Mouse (Mus musculus) liver, postnatal 0 days (tissue): ENCODE data around the gene Glis2. TPM values are rescaled to one million over a fixed set of nuclear protein-coding genes. Genes with fewer than 3 reads are reported as not detected.

Experiments
- ATAC-seq: fragments of 200-750 bp; cut with Nextera tagmentation; 2 replicates; pipeline ENCODE4 v1.8.0; 2017; ENCODE audit warnings: mild to moderate bottlenecking, moderate library complexity
- DNase-seq: peaks from one replicate; pipeline ENCODE4 v3.0.0-alpha.2; 2016
- H3K27ac ChIP-seq: fragments of 300-500 bp; sonication (generic); 2 replicates; pipeline ENCODE4 v1.5.1; 2014; ENCODE audit warnings: antibody characterized with exemption, moderate library complexity, mild to moderate bottlenecking, low read depth
- H3K27me3 ChIP-seq: fragments of 300-500 bp; sonication (generic); 2 replicates; pipeline ENCODE4 v1.6.1; 2014; ENCODE audit warnings: low read length, control low read depth, mixed read lengths; ENCODE audit not compliant: insufficient read depth
- H3K36me3 ChIP-seq: fragments of 300-500 bp; sonication (generic); replicated peaks from 2 replicates; pipeline ENCODE4 v1.6.1; 2014; ENCODE audit warnings: mild to moderate bottlenecking, control low read depth, low read length, moderate library complexity, mixed read lengths; ENCODE audit not compliant: insufficient read depth
- H3K4me1 ChIP-seq: fragments of 300-500 bp; sonication (generic); 2 replicates; pipeline ENCODE4 v1.6.1; 2014; ENCODE audit warnings: antibody characterized with exemption, mild to moderate bottlenecking, control low read depth; ENCODE audit not compliant: insufficient read depth
- H3K4me2 ChIP-seq: fragments of 300-500 bp; sonication (generic); 2 replicates; pipeline ENCODE4 v1.6.1; 2014; ENCODE audit warnings: low read depth, mild to moderate bottlenecking, low read length, moderate library complexity, mixed read lengths
- H3K4me3 ChIP-seq: fragments of 300-500 bp; sonication (generic); 2 replicates; pipeline ENCODE4 v1.5.1; 2014; ENCODE audit warnings: low read depth, low read length
- H3K9ac ChIP-seq: fragments of 300-500 bp; sonication (generic); replicated peaks from 2 replicates; pipeline ENCODE4 v1.6.1; 2014; ENCODE audit warnings: mild to moderate bottlenecking, moderate library complexity
- H3K9me3 ChIP-seq: fragments of 300-500 bp; sonication (generic); 2 replicates; pipeline ENCODE4 v1.6.1; 2016; ENCODE audit warnings: mild to moderate bottlenecking, control low read depth, low read length, mixed read lengths
- CTCF ChIP-seq: sonication (generic); IDR thresholded peaks from 2 replicates; pipeline ENCODE4 v1.5.1; 2016; ENCODE audit warnings: antibody characterized with exemption, low read depth
- EP300 ChIP-seq: IDR thresholded peaks from 2 replicates; pipeline ENCODE4 v1.6.1; 2016; ENCODE audit warnings: antibody characterized with exemption, low read depth, mild to moderate bottlenecking
- WGBS: fragments of 180-500 bp; shearing (Covaris S2); extraction: QIAGEN DNeasy Blood & Tissue Kit; methylation state at CpG from one replicate; pipeline ENCODE4 v1.1.7; 2014; ENCODE audit not compliant: insufficient replicate concordance; 5-methylcytosine and 5-hydroxymethylcytosine counted together
- polyA plus RNA-seq: library from polyadenylated mRNA; unstranded; fragments of >200 nt; fragmentation: Nextera tagmentation; extraction: Ambion mirVana; gene quantifications from 2 replicates; pipeline ENCODE4 v1.2.1, GENCODE M21; 2015

The Glis2 gene
- polyA plus RNA-seq, 1 experiment from 2014 or later, result 1.7 TPM

- ATAC-seq (no peak), DNase-seq (no peak)
- TF ChIP-seq EP300, result no peak
- no peak overlapping the region for H3K9ac ChIP-seq
- H3K4me1 ChIP-seq, result peaks cover 16% of the 10 kb centered on the region
- peaks cover 49% of the 10 kb centered on the region for H3K36me3 ChIP-seq
- no peaks in the 10 kb centered on the region for H3K9me3 ChIP-seq
- no peaks in the 10 kb centered on the region for H3K27me3 ChIP-seq
- H3K4me3 ChIP-seq, result no peak overlapping the region
- H3K4me2 ChIP-seq, result no peak overlapping the region
- WGBS, result 77% methylated on average over 6 of the region's 6 CpGs
- H3K27ac ChIP-seq, result no peak overlapping the region
These were observed 32.6 kb downstream of the Glis2 start for GRCm38 (mm10) chr16:4627105-4627504.

- ATAC-seq (no peak), DNase-seq (no peak)
- 94% methylated on average over 9 of the region's 9 CpGs for WGBS
- H3K27me3 ChIP-seq, result no peaks in the 10 kb centered on the region
- H3K27ac ChIP-seq, result no peak overlapping the region
- no peak overlapping the region for H3K4me3 ChIP-seq
- TF ChIP-seq CTCF (no peak), EP300 (no peak)
- no peak overlapping the region for H3K9ac ChIP-seq
- H3K4me1 ChIP-seq, result peaks cover 3% of the 10 kb centered on the region
- no peaks in the 10 kb centered on the region for H3K9me3 ChIP-seq
- peaks cover 63% of the 10 kb centered on the region for H3K36me3 ChIP-seq
- H3K4me2 ChIP-seq, result no peak overlapping the region
These were observed 34.4 kb downstream of the Glis2 start for GRCm38 (mm10) chr16:4628898-4629419.

GRCm38 (mm10) chr16:4629950-4630349 lies 35.4 kb downstream of the Glis2 start:
- H3K9me3 ChIP-seq, result no peaks in the 10 kb centered on the region
- no peaks in the 10 kb centered on the region; the same call in 1 of the 2 replicates for H3K4me1 ChIP-seq
- 29% methylated on average over 6 of the region's 6 CpGs for WGBS
- TF ChIP-seq EP300 (no peak), CTCF (peak; percentile 98)
- ATAC-seq (peak; percentile 71), DNase-seq (peak; percentile 88)
- no peak overlapping the region for H3K27ac ChIP-seq
- no peak overlapping the region for H3K4me2 ChIP-seq
- no peaks in the 10 kb centered on the region for H3K27me3 ChIP-seq
- H3K9ac ChIP-seq, result no peak overlapping the region
- H3K4me3 ChIP-seq, result no peak overlapping the region
- peaks cover 72% of the 10 kb centered on the region for H3K36me3 ChIP-seq

- TF ChIP-seq CTCF, result peak; percentile 52
- TF ChIP-seq EP300, result no peak
- peak; percentile 54 for DNase-seq
- 61% methylated on average over 7 of the region's 7 CpGs for WGBS
These were observed 37.5 kb downstream of the Glis2 start for GRCm38 (mm10) chr16:4632050-4632449.

GRCm38 (mm10) chr16:4633661-4634060 lies 39.1 kb downstream of the Glis2 start:
- no peak overlapping the region for H3K4me2 ChIP-seq
- H3K36me3 ChIP-seq, result peaks cover 53% of the 10 kb centered on the region
- no peaks in the 10 kb centered on the region for H3K4me1 ChIP-seq
- no peak overlapping the region for H3K27ac ChIP-seq
- 93% methylated on average over 3 of the region's 3 CpGs for WGBS
- no peaks in the 10 kb centered on the region for H3K27me3 ChIP-seq
- H3K9me3 ChIP-seq, result no peaks in the 10 kb centered on the region
- no peak overlapping the region for H3K9ac ChIP-seq
- no peak for TF ChIP-seq EP300
- TF ChIP-seq CTCF, result no peak
- DNase-seq (no peak), ATAC-seq (no peak)
- no peak overlapping the region for H3K4me3 ChIP-seq

More at GRCm38 (mm10) chr16:4632050-4632449, 37.5 kb downstream of the Glis2 start:
- Histone ChIP-seq H3K9ac (no peak overlapping the region), H3K27me3 (no peaks in the 10 kb centered on the region), H3K9me3 (no peaks in the 10 kb centered on the region), H3K36me3 (peaks cover 65% of the 10 kb centered on the region), H3K4me3 (no peak overlapping the region), H3K4me1 (no peaks in the 10 kb centered on the region), H3K4me2 (no peak overlapping the region), H3K27ac (no peak overlapping the region)
- peak; percentile 49; the same call in 1 of the 2 replicates for ATAC-seq

- peaks cover 3% of the 10 kb centered on the region; the same call in 1 of the 2 replicates for H3K4me1 ChIP-seq
- TF ChIP-seq CTCF (no peak), EP300 (no peak)
- H3K9me3 ChIP-seq, result no peaks in the 10 kb centered on the region
- H3K27me3 ChIP-seq, result no peaks in the 10 kb centered on the region
- no peak overlapping the region for H3K9ac ChIP-seq
- peaks cover 47% of the 10 kb centered on the region for H3K36me3 ChIP-seq
- 79% methylated on average over 9 of the region's 9 CpGs for WGBS
- no peak overlapping the region for H3K4me3 ChIP-seq
- no peak overlapping the region for H3K4me2 ChIP-seq
- no peak overlapping the region for H3K27ac ChIP-seq
- no peak for DNase-seq
- ATAC-seq, result no peak
These were observed 40.2 kb downstream of the Glis2 start for GRCm38 (mm10) chr16:4634681-4635080.
